Mouse (Mus musculus): Measurements from ENCODE around the gene Gtf3c6.

Gtf3c6 gene

GRCm38 (mm10) chr10:40259542-40259941, 1.6 kb upstream of the Gtf3c6 start:
- no peak for DNase-seq (ENCODE audit: extremely low spot score, low read depth, low spot score)

- peak; percentile 63 for DNase-seq (ENCODE audit: extremely low spot score, low read depth, low spot score)
Observed at GRCm38 (mm10) chr10:40258976-40259375, 1.1 kb upstream of the Gtf3c6 start.

DNA sequence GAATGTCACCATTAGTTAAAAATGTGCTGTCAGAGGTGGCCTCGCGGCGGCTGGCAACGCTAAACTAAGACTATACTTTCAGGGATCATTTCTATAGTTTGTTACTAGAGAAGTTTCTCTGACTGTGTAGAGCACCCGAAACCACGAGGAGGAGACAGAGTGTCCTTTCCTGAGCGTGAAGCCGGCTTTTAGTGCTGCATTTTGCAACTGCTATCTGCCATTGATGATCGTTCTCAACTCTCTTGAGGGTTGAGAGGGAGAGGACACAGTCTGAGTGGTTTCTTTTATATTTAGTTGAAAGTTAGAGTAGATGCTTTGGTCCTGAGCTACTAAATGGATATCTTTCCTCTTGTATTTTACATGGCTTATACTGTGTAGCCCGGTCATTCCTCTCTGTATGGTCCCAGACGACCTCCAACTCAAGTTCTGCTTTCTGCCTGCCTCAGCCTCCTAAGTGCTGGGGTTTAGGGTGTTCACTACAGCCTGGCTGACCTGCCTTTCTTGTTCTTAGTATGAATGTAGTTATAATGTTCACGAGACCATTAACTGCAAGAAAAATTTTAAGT, 576 bp upstream of the Gtf3c6 start:
- DNase-seq (ENCODE audit: extremely low spot score, low read depth, low spot score): peak; percentile 92

GRCm38 (mm10) chr10:40256716-40257115, 1.2 kb downstream of the Gtf3c6 start:
- DNase-seq (ENCODE audit: extremely low spot score, low read depth, low spot score): peak; percentile 54

DNA sequence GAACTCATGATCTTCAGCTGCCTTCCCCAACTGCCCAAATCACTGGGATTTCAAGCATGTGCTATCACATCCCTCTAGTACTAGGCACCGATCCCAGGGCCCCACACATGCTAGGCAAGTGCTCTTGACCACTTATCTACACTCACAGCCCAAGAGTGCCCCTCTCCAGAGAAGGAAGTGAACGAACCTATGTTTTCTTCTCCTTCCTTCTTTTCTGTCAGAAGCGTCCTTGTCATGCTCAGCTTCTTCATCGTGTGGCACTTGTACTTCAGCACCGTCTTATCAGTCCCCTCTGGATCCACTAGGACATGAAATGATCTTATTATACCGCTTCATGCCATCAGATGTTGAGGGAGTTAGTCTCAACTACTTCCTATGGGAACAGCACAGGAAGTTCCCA, 6.9 kb downstream of the Gtf3c6 start:
- DNase-seq (ENCODE audit: extremely low spot score, low read depth, low spot score): no peak

DNA sequence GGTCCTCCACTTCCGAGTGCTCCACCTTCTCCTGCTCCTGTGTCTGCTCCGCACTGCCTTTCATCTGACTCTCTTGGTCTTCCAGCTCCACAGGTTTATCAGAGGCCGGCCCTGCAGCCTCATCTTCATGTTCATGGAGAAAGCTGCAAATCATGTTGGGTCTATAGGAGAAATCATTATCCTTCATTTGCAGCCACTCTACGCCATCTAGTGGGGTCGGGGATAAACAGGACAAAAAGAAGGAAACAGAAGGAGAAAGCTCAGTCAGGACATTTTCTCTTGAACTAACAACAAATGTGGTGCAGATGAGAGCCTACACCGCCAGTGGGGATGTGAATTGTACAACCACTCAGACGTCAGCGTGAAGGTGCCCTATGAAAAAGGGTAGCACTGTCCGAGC, 8.3 kb downstream of the Gtf3c6 start:
- no peak for DNase-seq (ENCODE audit: extremely low spot score, low read depth, low spot score)

- no peak for DNase-seq (ENCODE audit: extremely low spot score, low read depth, low spot score)
Observed at GRCm38 (mm10) chr10:40247166-40247716, 10.7 kb downstream of the Gtf3c6 start.

GRCm38 (mm10) chr10:40246374-40247165, 11.3 kb downstream of the Gtf3c6 start, which contains the start of gene Rpf2:
TSS of gene Rpf2 (minus strand) at chr10:40247036.
- DNase-seq (ENCODE audit: extremely low spot score, low read depth, low spot score): peak; percentile 81

DNA sequence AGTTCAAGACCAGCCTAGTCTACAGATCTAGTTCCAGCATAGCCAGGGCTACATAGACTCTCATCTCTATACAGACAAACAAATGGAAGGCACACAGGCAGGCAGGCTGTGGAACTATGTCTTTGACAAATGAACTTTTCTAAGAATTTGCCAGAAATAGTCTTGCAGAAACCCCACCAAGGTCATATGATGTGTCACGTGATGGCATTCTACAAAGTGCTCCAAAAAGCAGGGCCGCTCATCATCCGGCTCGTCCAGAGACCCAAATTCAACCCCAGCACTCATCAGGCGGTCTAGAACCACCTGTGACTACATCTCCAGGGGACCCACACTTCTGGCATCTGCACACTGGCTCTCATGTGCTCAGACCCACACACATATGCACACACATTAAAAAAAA, 20.1 kb downstream of the Gtf3c6 start:
- no peak for DNase-seq (ENCODE audit: extremely low spot score, low read depth, low spot score)

- no peak for DNase-seq (ENCODE audit: extremely low spot score, low read depth, low spot score)
Observed at GRCm38 (mm10) chr10:40233241-40233640, 24.7 kb downstream of the Gtf3c6 start.

GRCm38 (mm10) chr10:40232442-40232841, 25.5 kb downstream of the Gtf3c6 start:
- no peak for DNase-seq (ENCODE audit: extremely low spot score, low read depth, low spot score)

DNA sequence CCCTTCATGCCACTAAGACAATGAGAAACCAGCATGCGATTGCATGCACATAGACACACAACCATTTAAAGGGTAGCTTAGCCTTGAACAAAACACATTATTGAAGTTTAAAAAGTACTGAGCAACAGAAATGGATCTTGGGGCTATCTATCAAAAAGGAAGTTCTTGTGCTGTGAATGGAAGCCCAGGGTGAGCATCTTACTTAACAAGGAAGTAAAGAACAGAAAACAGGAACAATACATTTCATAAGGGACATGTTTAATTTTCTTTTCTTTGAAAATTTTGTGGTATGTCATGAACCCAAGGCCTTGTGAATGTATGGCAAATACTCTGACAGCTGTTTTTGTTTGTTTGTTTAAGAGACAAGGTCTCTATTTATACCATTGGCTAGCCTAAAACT, 28.2 kb downstream of the Gtf3c6 start:
- DNase-seq (ENCODE audit: extremely low spot score, low read depth, low spot score): no peak

- DNase-seq (ENCODE audit: extremely low spot score, low read depth, low spot score): no peak
Observed at GRCm38 (mm10) chr10:40227660-40228303, 30.1 kb downstream of the Gtf3c6 start.

DNA sequence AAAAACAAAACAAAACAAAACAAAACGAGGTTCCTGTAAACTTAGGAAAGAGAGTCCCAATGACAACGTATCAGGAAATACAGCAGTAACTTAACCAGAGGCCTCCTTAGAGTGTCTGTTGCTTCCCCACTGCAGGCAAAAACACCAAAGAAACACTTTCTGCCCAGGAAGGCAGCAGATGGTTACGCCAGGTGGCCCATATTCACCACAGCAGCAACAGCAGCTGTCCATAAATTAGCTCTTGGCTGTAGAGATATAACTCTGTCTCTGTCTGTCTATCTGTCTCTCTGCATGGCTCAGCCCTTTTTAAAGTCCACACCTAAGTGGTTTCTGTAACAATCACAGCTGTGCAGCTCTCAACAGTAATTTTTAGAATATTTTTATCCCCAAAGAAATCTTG, 39.0 kb downstream of the Gtf3c6 start:
- DNase-seq (ENCODE audit: extremely low spot score, low read depth, low spot score): no peak

DNA sequence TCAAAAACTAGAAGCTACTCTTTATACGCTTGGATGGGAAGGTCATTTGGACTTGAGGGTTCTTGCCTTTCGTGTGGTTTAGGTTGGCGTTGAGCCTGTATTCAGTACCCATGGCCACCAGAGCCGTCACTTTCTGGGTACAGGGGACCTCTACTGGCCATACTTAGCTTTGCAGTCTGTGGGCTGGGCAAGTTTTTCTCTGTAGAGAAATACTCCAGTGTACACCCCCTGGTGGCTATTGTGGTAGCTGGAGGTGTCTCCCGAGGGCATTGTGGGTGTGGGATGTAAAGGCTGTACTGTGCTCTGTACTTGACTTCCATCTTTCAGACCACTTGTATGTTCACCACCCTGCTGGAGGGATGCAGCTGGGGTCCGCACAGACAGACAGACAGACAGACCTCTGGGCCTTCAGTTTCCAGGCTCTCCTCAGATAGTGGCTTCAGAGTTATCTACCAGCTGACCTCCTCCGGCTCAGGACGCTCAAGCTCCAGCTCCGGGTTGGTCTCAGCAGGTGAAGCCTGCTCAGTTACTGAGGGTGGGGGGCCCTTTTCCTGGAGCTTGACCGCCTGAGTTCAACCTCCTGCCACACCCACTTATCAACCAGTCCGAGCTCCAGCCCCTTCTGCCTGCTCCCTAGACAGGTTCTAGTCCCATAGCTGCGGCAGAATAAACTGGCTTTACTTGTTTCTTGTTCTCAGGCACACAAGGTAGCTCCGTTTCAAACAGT, 45.3 kb downstream of the Gtf3c6 start:
- peak; percentile 91 for DNase-seq (ENCODE audit: extremely low spot score, low read depth, low spot score)

Data from hindlimb bud, embryonic 11.5 days (tissue).